Mouse (Mus musculus) ES-E14 (cell line): ENCODE measurements around the gene Ubxn2a. TPM values are rescaled to one million over a fixed set of nuclear protein-coding genes. Genes with fewer than 3 reads are reported as not detected.

ENCODE experiments used
- DNase-seq: peaks from one replicate; pipeline ENCODE4 v3.0.0-alpha.2; 2013; ENCODE audit warnings: low read depth, low spot score
- H3K27ac ChIP-seq: 2 replicates; pipeline ENCODE4 v1.5.1; 2012; ENCODE audit warnings: low read depth, mild to moderate bottlenecking, low read length, moderate library complexity, mixed read lengths; ENCODE audit not compliant: poor library complexity, insufficient read depth, severe bottlenecking
- H3K36me3 ChIP-seq: 2 replicates; pipeline ENCODE4 v1.6.1; 2012; ENCODE audit warnings: mild to moderate bottlenecking, low read length, moderate library complexity, mixed read lengths; ENCODE audit not compliant: control insufficient read depth, poor library complexity, insufficient read depth, severe bottlenecking
- H3K4me1 ChIP-seq, 2 experiments: fragments of 150-350 bp in 1 of 2; sonication (generic) in 1 of 2; 2 replicates each; pipeline ENCODE4 v1.6.1; 2012; ENCODE audit warnings: low read length in 2 of 2, mild to moderate bottlenecking in 1 of 2, mixed read lengths in 1 of 2; ENCODE audit not compliant: control insufficient read depth in 2 of 2, insufficient read depth in 2 of 2, poor library complexity in 1 of 2
- H3K4me3 ChIP-seq, 2 experiments: fragments of 150-350 bp in 1 of 2; sonication (generic) in 1 of 2; 2 replicates each; pipeline ENCODE4 v1.5.1; 2012; ENCODE audit warnings: low read length in 2 of 2, low read depth in 1 of 2, mild to moderate bottlenecking in 1 of 2, mixed read lengths in 1 of 2; ENCODE audit not compliant: insufficient read depth in 1 of 2, poor library complexity in 1 of 2, severe bottlenecking in 1 of 2
- H3K9ac ChIP-seq: 2 replicates; pipeline ENCODE4 v1.6.1; 2012; ENCODE audit warnings: low read depth, mild to moderate bottlenecking, low read length, mixed read lengths; ENCODE audit not compliant: poor library complexity, insufficient read depth, severe bottlenecking
- H3K9me3 ChIP-seq: fragments of 150-350 bp; sonication (generic); 2 replicates; pipeline ENCODE4 v1.6.1; 2012; ENCODE audit warnings: low read depth, mild to moderate bottlenecking, low read length; ENCODE audit not compliant: control insufficient read depth, insufficient read depth
- CHD2 ChIP-seq: IDR thresholded peaks from 2 replicates; pipeline ENCODE4 v1.6.1; 2014; ENCODE audit warnings: mild to moderate bottlenecking, low read depth, low read length, inconsistent platforms
- HCFC1 ChIP-seq: IDR thresholded peaks from 2 replicates; pipeline ENCODE4 v1.6.1; 2012; ENCODE audit warnings: low read length, inconsistent platforms, borderline replicate concordance; ENCODE audit not compliant: insufficient read depth
- MAFK ChIP-seq: IDR thresholded peaks from 2 replicates; pipeline ENCODE4 v1.6.1; 2014; ENCODE audit warnings: mild to moderate bottlenecking, low read depth, low read length, inconsistent platforms; ENCODE audit not compliant: insufficient read depth
- ZC3H11A ChIP-seq: IDR thresholded peaks from 2 replicates; pipeline ENCODE4 v1.6.1; 2012; ENCODE audit warnings: low read depth, mild to moderate bottlenecking, inconsistent platforms, low read length, borderline replicate concordance
- ZNF384 ChIP-seq: IDR thresholded peaks from 2 replicates; pipeline ENCODE4 v1.6.1; 2012; ENCODE audit warnings: low read depth, low read length, inconsistent platforms
- in situ Hi-C, 2 experiments: fragments of 600-800 bp; cut with MboI; formaldehyde crosslinking; loops; one replicate each; pipeline ENCODE4 v1.15.1; 2025; ENCODE audit warnings: low sequenced_read_pairs in 2 of 2, inconsistent platforms in 1 of 2; ENCODE audit not compliant: unreplicated experiment in 2 of 2
- total RNA-seq: library from RNA; depleted of rRNA; stranded (reverse); fragments of 300-350 nt; gene quantifications from 2 replicates; pipeline ENCODE4 v1.2.3, GENCODE M21; 2012

Gene Ubxn2a
- total RNA-seq, 1 experiment, result 93.7 TPM

- Histone ChIP-seq H3K4me1 (peaks cover 0 to 8% of the 10 kb centered on the region in 2 experiments; a peak in 2 of 4 replicates), H3K27ac (no peak overlapping the region), H3K9ac (no peak overlapping the region), H3K36me3 (no peaks in the 10 kb centered on the region), H3K9me3 (no peaks in the 10 kb centered on the region), H3K4me3 (no peak overlapping the region)
- in situ Hi-C loops, result no loop called here
- DNase-seq, result no peak
- TF ChIP-seq CHD2 (no peak), ZNF384 (no peak), ZC3H11A (no peak), HCFC1 (no peak), MAFK (no peak)
Observed at GRCm38 (mm10) chr12:4872273-4872672, 35.2 kb downstream of the Ubxn2a start.

- no peak overlapping the region for H3K9ac ChIP-seq
- H3K4me3 ChIP-seq, result no peak overlapping the region
- no peak overlapping the region for H3K27ac ChIP-seq
- no peaks in the 10 kb centered on the region for H3K9me3 ChIP-seq
- DNase-seq, result no peak
- H3K4me1 ChIP-seq, result peaks cover 0 to 8% of the 10 kb centered on the region in 2 experiments; a peak in 2 of 4 replicates
- TF ChIP-seq ZNF384 (no peak), MAFK (no peak), ZC3H11A (no peak), HCFC1 (no peak)
- in situ Hi-C loops, result no loop called here
- no peaks in the 10 kb centered on the region for H3K36me3 ChIP-seq
Observed at GRCm38 (mm10) chr12:4871260-4871659, 36.2 kb downstream of the Ubxn2a start.

GRCm38 (mm10) chr12:4868924-4869323 is 38.6 kb downstream of the Ubxn2a start:
- Histone ChIP-seq H3K36me3 (no peaks in the 10 kb centered on the region), H3K9me3 (no peaks in the 10 kb centered on the region), H3K9ac (no peak overlapping the region), H3K27ac (no peak overlapping the region), H3K4me1 (peaks cover 0 to under 1% of the 10 kb centered on the region in 2 experiments; a peak in 1 of 4 replicates), H3K4me3 (no peak overlapping the region)
- TF ChIP-seq CHD2 (no peak), MAFK (no peak), ZNF384 (no peak), HCFC1 (no peak)
- in situ Hi-C loops, result no loop called here
- DNase-seq, result no peak

GRCm38 (mm10) chr12:4864338-4864690 is 43.2 kb downstream of the Ubxn2a start:
- DNase-seq, result no peak
- in situ Hi-C loops, result no loop called here
- Histone ChIP-seq H3K4me3 (no peak overlapping the region), H3K9ac (no peak overlapping the region), H3K36me3 (no peaks in the 10 kb centered on the region), H3K4me1 (peaks cover 4 to 9% of the 10 kb centered on the region in 2 experiments; a peak in 2 of 4 replicates), H3K27ac (no peak overlapping the region), H3K9me3 (no peaks in the 10 kb centered on the region)
- no peak for TF ChIP-seq CHD2
- TF ChIP-seq HCFC1, result no peak
- TF ChIP-seq ZNF384, result no peak

GRCm38 (mm10) chr12:4863654-4864337 is 43.7 kb downstream of the Ubxn2a start:
- Histone ChIP-seq H3K9me3 (no peaks in the 10 kb centered on the region), H3K4me1 (peaks cover 4 to 9% of the 10 kb centered on the region in 2 experiments; a peak in 2 of 4 replicates), H3K4me3 (no peak overlapping the region), H3K36me3 (no peaks in the 10 kb centered on the region), H3K27ac (no peak overlapping the region), H3K9ac (no peak overlapping the region)
- TF ChIP-seq CHD2 (no peak), ZNF384 (no peak), ZC3H11A (no peak), MAFK (no peak), HCFC1 (no peak)
- no peak for DNase-seq
- in situ Hi-C loops, result no loop called here
